Mouse (Mus musculus) olfactory bulb, adult 2 months (tissue): ENCODE measurements around the gene Igsf6.
"Not testable (repeated sequence)": the region's sequence is repeated elsewhere in the genome, so short reads cannot be mapped to it uniquely, and the experiment has no call there.

Source experiments
- CTCF ChIP-seq: fragments of 200-500 bp; IDR thresholded peaks from 2 replicates; pipeline ENCODE4 v1.5.1; 2012; ENCODE audit warnings: low read depth, mild to moderate bottlenecking, low read length, moderate library complexity; ENCODE audit not compliant: insufficient read depth
- POLR2A ChIP-seq: fragments of 200-500 bp; IDR thresholded peaks from 2 replicates; pipeline ENCODE4 v1.6.1; 2012; ENCODE audit warnings: mild to moderate bottlenecking, low read depth, low read length, moderate library complexity; ENCODE audit not compliant: insufficient read depth

GRCm38 (mm10) chr7:121029947-121030346, 44.4 kb downstream of the Igsf6 start:
- TF ChIP-seq POLR2A, CTCF: not testable (repeated sequence)
